Mouse (Mus musculus): ENCODE data around the gene Vezt. TPM values are rescaled to one million over a fixed set of nuclear protein-coding genes. Genes with fewer than 3 reads are reported as not detected.
A peak's percentile ranks its signal among the peaks of the same experiment; 100 is the strongest.

Gene Vezt
- total RNA-seq, 1 experiment = 18.8 TPM

- Histone ChIP-seq H3K9me3 (ENCODE audit: control insufficient read depth, insufficient read depth, low read depth, low read length) (no peaks in the 10 kb centered on the region), H3K36me3 (ENCODE audit: control insufficient read depth, insufficient read depth, low read length, poor library complexity, severe bottlenecking) (no peaks in the 10 kb centered on the region), H3K4me3 (ENCODE audit: insufficient read depth in 1 of 2, low read depth in 1 of 2, low read length in 2 of 2, poor library complexity in 1 of 2, severe bottlenecking in 1 of 2) (peak overlapping the region; percentile 97 to 100), H3K27ac (ENCODE audit: insufficient read depth, low read depth, low read length, poor library complexity, severe bottlenecking) (no peak overlapping the region), H3K9ac (ENCODE audit: insufficient read depth, low read depth, low read length, poor library complexity, severe bottlenecking) (peak overlapping the region; percentile 89), H3K4me1 (ENCODE audit: control insufficient read depth in 2 of 2, insufficient read depth in 2 of 2, low read length in 2 of 2, poor library complexity in 1 of 2) (peaks cover 0 to 5% of the 10 kb centered on the region in 2 experiments; a peak in 2 of 4 replicates)
- TF ChIP-seq ZNF384 (IDR thresholded peaks at IDR 0.05; ENCODE audit: low read depth, low read length) = no peak
- TF ChIP-seq CHD2 (IDR thresholded peaks at IDR 0.05; ENCODE audit: low read depth, low read length) = no peak
- TF ChIP-seq MAFK (IDR thresholded peaks at IDR 0.05; ENCODE audit: insufficient read depth, low read depth, low read length) = no peak
- TF ChIP-seq ZC3H11A (IDR thresholded peaks at IDR 0.05; ENCODE audit: borderline replicate concordance, low read depth, low read length) = no peak
- TF ChIP-seq HCFC1 (IDR thresholded peaks at IDR 0.05; ENCODE audit: borderline replicate concordance, insufficient read depth, low read length) = no peak
- DNase-seq (ENCODE audit: low read depth, low spot score) = peak; percentile 24
- in situ Hi-C loops (cut with MboI; ENCODE audit: low sequenced_read_pairs in 2 of 2, unreplicated experiment in 2 of 2) = no loop called here
These were observed 750 bp upstream of the Vezt start for GRCm38 (mm10) chr10:94036375-94036758.

GRCm38 (mm10) chr10:94034876-94035657 is 550 bp downstream of the Vezt start:
- in situ Hi-C loops (cut with MboI; ENCODE audit: low sequenced_read_pairs in 2 of 2, unreplicated experiment in 2 of 2) = no loop called here
- peaks cover 0 to 5% of the 10 kb centered on the region in 2 experiments; a peak in 2 of 4 replicates for H3K4me1 ChIP-seq (ENCODE audit: control insufficient read depth in 2 of 2, insufficient read depth in 2 of 2, low read length in 2 of 2, poor library complexity in 1 of 2)
- peak overlapping the region; percentile 82 to 100 for H3K4me3 ChIP-seq (ENCODE audit: insufficient read depth in 1 of 2, low read depth in 1 of 2, low read length in 2 of 2, poor library complexity in 1 of 2, severe bottlenecking in 1 of 2)
- peak overlapping the region; percentile 86 for H3K9ac ChIP-seq (ENCODE audit: insufficient read depth, low read depth, low read length, poor library complexity, severe bottlenecking)
- TF ChIP-seq MAFK (IDR thresholded peaks at IDR 0.05; ENCODE audit: insufficient read depth, low read depth, low read length) (no peak), CHD2 (IDR thresholded peaks at IDR 0.05; ENCODE audit: low read depth, low read length) (no peak), ZC3H11A (IDR thresholded peaks at IDR 0.05; ENCODE audit: borderline replicate concordance, low read depth, low read length) (no peak), ZNF384 (IDR thresholded peaks at IDR 0.05; ENCODE audit: low read depth, low read length) (no peak), HCFC1 (IDR thresholded peaks at IDR 0.05; ENCODE audit: borderline replicate concordance, insufficient read depth, low read length) (no peak)
- DNase-seq (ENCODE audit: low read depth, low spot score) = peak; percentile 43
- H3K36me3 ChIP-seq (ENCODE audit: control insufficient read depth, insufficient read depth, low read length, poor library complexity, severe bottlenecking) = no peaks in the 10 kb centered on the region
- H3K27ac ChIP-seq (ENCODE audit: insufficient read depth, low read depth, low read length, poor library complexity, severe bottlenecking) = no peak overlapping the region
- no peaks in the 10 kb centered on the region for H3K9me3 ChIP-seq (ENCODE audit: control insufficient read depth, insufficient read depth, low read depth, low read length)

GRCm38 (mm10) chr10:94031164-94031563 is 4.5 kb downstream of the Vezt start:
- Histone ChIP-seq H3K4me1 (ENCODE audit: control insufficient read depth in 2 of 2, insufficient read depth in 2 of 2, low read length in 2 of 2, poor library complexity in 1 of 2) (peaks cover 0 to 2% of the 10 kb centered on the region in 2 experiments; a peak in 1 of 4 replicates), H3K27ac (ENCODE audit: insufficient read depth, low read depth, low read length, poor library complexity, severe bottlenecking) (no peak overlapping the region), H3K36me3 (ENCODE audit: control insufficient read depth, insufficient read depth, low read length, poor library complexity, severe bottlenecking) (no peaks in the 10 kb centered on the region), H3K4me3 (ENCODE audit: insufficient read depth in 1 of 2, low read depth in 1 of 2, low read length in 2 of 2, poor library complexity in 1 of 2, severe bottlenecking in 1 of 2) (no peak overlapping the region), H3K9ac (ENCODE audit: insufficient read depth, low read depth, low read length, poor library complexity, severe bottlenecking) (no peak overlapping the region), H3K9me3 (ENCODE audit: control insufficient read depth, insufficient read depth, low read depth, low read length) (no peaks in the 10 kb centered on the region)
- DNase-seq (ENCODE audit: low read depth, low spot score) = no peak
- TF ChIP-seq ZC3H11A (IDR thresholded peaks at IDR 0.05; ENCODE audit: borderline replicate concordance, low read depth, low read length) = no peak
- no peak for TF ChIP-seq MAFK (IDR thresholded peaks at IDR 0.05; ENCODE audit: insufficient read depth, low read depth, low read length)
- no peak for TF ChIP-seq HCFC1 (IDR thresholded peaks at IDR 0.05; ENCODE audit: borderline replicate concordance, insufficient read depth, low read length)
- no peak for TF ChIP-seq CHD2 (IDR thresholded peaks at IDR 0.05; ENCODE audit: low read depth, low read length)
- no peak for TF ChIP-seq ZNF384 (IDR thresholded peaks at IDR 0.05; ENCODE audit: low read depth, low read length)
- in situ Hi-C loops (cut with MboI; ENCODE audit: low sequenced_read_pairs in 2 of 2, unreplicated experiment in 2 of 2) = no loop called here

- H3K27ac ChIP-seq (ENCODE audit: insufficient read depth, low read depth, low read length, poor library complexity, severe bottlenecking) = no peak overlapping the region
- no peak for DNase-seq (ENCODE audit: low read depth, low spot score)
- in situ Hi-C loops (cut with MboI; ENCODE audit: low sequenced_read_pairs in 2 of 2, unreplicated experiment in 2 of 2) = loop anchor here in 1 of 2 experiments (5.0 kb wide), 1 partner anchor 84 kb away; no protein-coding TSS in a partner anchor
- no peak overlapping the region for H3K4me3 ChIP-seq (ENCODE audit: insufficient read depth in 1 of 2, low read depth in 1 of 2, low read length in 2 of 2, poor library complexity in 1 of 2, severe bottlenecking in 1 of 2)
- no peaks in the 10 kb centered on the region for H3K9me3 ChIP-seq (ENCODE audit: control insufficient read depth, insufficient read depth, low read depth, low read length)
- no peaks in the 10 kb centered on the region for H3K36me3 ChIP-seq (ENCODE audit: control insufficient read depth, insufficient read depth, low read length, poor library complexity, severe bottlenecking)
- no peaks in the 10 kb centered on the region for H3K4me1 ChIP-seq (ENCODE audit: control insufficient read depth in 2 of 2, insufficient read depth in 2 of 2, low read length in 2 of 2, poor library complexity in 1 of 2)
- no peak for TF ChIP-seq MAFK (IDR thresholded peaks at IDR 0.05; ENCODE audit: insufficient read depth, low read depth, low read length)
- TF ChIP-seq HCFC1 (IDR thresholded peaks at IDR 0.05; ENCODE audit: borderline replicate concordance, insufficient read depth, low read length) = no peak
- TF ChIP-seq CHD2 (IDR thresholded peaks at IDR 0.05; ENCODE audit: low read depth, low read length) = no peak
- TF ChIP-seq ZC3H11A (IDR thresholded peaks at IDR 0.05; ENCODE audit: borderline replicate concordance, low read depth, low read length) = no peak
- TF ChIP-seq ZNF384 (IDR thresholded peaks at IDR 0.05; ENCODE audit: low read depth, low read length) = no peak
- no peak overlapping the region for H3K9ac ChIP-seq (ENCODE audit: insufficient read depth, low read depth, low read length, poor library complexity, severe bottlenecking)
These were observed 7.1 kb downstream of the Vezt start for GRCm38 (mm10) chr10:94028493-94028892.
